Mouse (Mus musculus): ENCODE measurements at regions not wholly inside any gene's neighbourhood (a gene's known extent, or its start where the extent isn't known, plus 50 kb on each side); places are given as distances from the start of the nearest gene placed in this dataset.

DNA sequence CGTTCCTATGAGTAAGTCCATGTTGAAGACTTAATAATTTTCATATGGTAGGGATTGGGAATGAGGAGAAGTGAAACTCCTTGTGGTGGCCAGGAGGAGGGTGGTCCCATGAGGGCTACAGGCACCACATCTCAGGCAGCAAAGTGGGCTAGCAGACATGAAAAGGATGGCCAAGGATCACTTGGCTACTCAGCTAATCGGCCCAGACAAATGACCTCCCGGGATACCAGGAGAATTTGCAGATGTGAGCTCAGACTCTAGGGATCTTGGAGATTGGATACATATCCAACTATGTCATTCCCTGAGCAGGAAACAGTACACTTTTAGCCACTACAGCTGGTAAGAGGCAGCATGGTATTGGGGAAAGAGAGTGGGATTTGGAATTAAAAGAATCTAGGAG lies 174.9 kb downstream of the Inhbb start:
- ChIA-PET CTCF (no interaction called here), POLR2A (interaction anchor here in 1 of 4 experiments (1.4 kb wide), 1 partner anchor 12 kb away, joined by 3 read pairs; no protein-coding TSS in a partner anchor)

DNA sequence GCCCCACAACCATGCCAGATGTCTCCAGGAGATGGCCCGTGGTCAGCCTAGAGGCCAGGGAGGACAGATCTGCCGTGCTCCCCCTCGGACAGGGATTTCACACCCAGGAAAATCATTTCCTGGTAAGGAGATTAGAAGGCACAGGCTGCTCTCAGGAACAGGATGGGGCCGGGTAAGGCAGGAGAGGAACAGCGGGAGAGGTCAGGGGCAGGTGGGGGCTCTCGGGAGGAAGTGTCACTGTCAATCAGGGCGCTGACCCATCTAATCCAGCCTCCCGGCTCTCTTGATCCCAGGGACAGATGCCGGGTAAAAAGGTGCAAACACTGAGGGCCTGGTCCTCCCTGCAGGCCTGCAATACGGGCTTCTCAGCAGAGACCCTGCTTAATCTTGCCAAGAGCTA lies 183.6 kb downstream of the Inhbb start:
- CTCF ChIA-PET, result no interaction called here
- POLR2A ChIA-PET, result no interaction called here

DNA sequence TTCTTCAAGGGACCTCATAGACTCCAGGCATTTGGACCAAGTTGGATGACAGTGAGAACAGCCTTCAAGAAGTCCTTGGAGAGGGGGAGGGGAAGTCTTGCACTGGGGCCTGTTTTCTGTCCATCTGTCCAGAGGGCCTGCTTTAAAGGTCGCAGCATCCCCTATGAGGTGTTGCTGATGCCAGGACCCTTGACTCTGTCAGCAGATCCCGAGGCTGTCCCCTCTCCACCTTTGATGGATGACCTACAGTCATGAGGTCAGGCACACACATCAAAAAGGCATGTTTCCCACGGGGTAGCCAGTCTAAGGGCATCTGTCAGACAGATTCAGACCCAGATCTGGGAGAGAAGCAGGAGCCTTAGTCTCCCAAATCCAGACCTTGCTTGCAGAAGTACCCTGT lies 183.4 kb upstream of the Gli2 start:
- POLR2A ChIA-PET, result no interaction called here
- CTCF ChIA-PET, result no interaction called here

DNA sequence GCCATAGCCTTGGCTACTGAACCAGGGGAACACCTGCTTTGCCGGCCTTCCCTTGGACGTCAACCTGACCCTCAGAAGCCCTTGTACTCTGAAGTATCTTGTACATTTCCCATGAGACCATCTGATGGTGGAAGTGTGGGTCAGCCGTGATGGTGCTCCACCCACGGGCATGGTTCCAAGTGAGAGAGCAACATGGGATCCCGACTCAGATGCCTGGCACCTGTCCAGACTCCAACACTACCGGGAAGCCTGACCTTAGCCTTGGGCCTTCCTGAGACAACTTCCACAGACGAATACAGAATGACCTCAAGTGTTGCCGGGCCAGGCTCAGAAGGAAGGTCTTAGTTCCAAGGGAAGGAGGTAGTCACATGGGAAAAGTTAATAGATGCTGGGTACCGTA lies 181.0 kb upstream of the Gli2 start:
- CTCF ChIA-PET, result no interaction called here
- POLR2A ChIA-PET, result interaction anchor here in 1 of 4 experiments (0.6 kb wide), 1 partner anchor 128 kb away, joined by 3 read pairs; no protein-coding TSS in a partner anchor

DNA sequence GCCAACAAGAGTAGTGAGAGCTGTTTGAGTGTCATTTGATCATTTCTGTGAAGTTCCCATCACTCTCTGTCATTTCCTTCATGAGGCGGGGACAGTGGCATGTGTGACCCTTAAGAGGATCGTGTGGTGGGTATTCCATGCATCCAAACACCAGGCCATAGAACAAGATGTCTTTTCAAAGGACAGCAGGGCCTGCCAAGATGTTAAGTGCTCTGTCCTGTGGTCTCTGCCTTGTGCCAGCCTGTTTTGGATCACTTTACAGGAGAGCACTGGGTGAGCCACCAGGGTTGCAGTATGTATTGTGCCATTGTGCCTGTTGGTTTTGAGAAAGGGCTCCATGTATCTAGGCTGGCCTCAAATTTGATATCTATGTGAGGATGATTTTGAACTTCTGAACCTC lies 173.6 kb upstream of the Gli2 start:
- POLR2A ChIA-PET, result no interaction called here
- CTCF ChIA-PET, result interaction anchor here in 1 of 4 experiments (0.7 kb wide), 1 partner anchor 129 kb away, joined by 3 read pairs; no protein-coding TSS in a partner anchor

DNA sequence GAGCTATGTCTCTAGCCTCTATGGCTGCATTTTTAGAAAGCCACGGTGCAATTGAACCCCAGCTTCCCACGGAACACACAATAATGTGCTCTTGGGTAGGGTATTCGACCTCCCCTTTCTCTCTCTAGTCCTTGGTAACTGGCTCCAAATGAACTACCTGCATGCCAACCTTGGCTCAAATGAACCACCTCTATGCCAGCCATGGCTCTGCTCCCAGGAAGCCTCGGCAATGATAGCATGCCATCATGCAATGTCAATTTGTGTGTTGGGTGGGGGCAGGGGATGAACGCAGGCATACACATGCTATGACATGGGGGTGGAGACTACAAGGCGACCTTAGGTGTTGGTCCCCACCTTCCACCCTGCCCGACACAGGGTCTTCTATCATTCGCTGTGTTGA lies 170.5 kb upstream of the Gli2 start:
- POLR2A ChIA-PET, result no interaction called here
- CTCF ChIA-PET, result interaction anchor here in 1 of 4 experiments (0.7 kb wide), 1 partner anchor 102 kb away, joined by 3 read pairs; no protein-coding TSS in a partner anchor

DNA sequence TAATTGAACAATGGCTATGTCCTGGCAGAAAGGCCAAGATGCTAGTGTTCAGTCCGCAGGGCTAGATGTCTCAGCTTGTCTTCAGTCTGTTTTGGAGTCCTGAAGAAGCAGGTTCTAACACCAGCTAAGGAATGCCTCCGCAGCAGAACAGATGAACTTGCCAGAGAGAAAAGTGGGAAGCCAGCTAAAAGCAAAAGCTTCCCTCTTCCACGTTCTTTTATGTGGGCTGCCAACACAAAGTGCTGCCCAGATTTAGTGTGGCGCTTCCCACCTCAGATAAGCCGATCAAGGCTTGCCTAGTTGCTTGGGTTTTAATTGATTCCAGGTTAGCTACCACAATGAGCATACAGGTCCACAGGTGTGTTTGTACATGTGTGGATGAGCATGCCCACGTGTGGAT lies 168.5 kb upstream of the Gli2 start:
- ChIA-PET CTCF (no interaction called here), POLR2A (interaction anchor here in 1 of 4 experiments (0.7 kb wide), 1 partner anchor 126 kb away, joined by 3 read pairs; no protein-coding TSS in a partner anchor)

DNA sequence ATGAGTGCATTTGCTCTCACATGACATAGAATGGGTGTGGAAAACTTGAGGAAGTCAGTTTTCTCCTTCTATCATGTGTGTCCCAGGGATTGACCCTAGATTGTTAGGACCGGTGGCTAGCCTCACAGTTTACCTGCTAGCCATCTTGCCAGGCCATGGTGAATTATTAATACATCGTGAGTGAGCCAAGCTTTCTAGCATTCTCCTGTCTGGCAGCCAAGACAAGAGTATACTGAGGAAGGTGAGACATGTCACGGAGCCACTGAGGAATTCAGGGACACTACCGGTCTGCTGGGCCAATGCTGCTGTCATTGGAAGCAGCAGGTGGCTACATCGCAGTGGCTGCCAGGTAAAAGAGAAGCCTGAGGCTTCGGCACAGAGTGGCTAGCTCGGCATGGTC lies 167.6 kb upstream of the Gli2 start:
- ChIA-PET POLR2A (interaction anchor here in 1 of 4 experiments (0.5 kb wide), 1 partner anchor 238 kb away, joined by 3 read pairs; no protein-coding TSS in a partner anchor), CTCF (no interaction called here)

DNA sequence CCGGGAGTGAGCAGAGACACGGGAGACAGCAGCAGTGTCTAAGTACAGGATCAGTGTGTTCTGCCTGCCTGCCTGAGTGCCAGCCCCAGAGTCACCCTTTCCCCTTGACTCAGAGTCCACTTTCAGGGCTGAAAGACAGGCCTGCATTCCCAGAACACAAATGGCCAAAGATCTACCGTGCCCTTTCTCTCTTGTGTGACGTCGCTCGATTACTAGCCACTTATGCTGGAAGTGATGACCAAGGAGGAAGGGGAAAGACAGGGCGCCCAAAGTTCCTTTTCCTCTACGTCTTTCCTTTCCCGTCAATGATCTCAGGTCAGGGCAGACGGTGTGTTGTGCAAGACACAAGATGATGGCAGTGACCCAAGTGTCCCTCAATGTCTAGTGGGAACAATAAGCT lies 166.4 kb upstream of the Gli2 start:
- ChIA-PET POLR2A (no interaction called here), CTCF (no interaction called here)

DNA sequence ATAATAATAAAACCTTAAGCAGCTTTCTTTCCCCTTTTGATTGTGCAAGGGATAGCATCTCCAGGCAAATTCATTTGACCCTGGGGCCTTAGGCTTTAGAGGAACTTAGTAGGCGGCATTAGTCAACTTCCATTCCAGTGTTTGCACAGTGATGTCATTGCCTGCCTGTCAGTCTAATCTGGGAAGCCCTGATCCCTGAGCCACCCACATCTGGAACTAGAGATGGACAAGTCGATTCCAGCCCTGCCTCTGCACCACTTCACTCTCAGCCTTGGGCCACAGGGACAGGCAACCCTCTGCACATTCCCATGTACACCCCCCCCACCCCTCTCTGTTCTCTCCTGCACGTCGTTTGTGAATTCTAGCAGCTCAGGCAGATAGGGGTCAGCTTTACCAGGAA lies 164.0 kb upstream of the Gli2 start:
- ChIA-PET CTCF (no interaction called here), POLR2A (interaction anchor here in 1 of 4 experiments (1.6 kb wide), 1 partner anchor 174 kb away, joined by 3 read pairs; no protein-coding TSS in a partner anchor)

DNA sequence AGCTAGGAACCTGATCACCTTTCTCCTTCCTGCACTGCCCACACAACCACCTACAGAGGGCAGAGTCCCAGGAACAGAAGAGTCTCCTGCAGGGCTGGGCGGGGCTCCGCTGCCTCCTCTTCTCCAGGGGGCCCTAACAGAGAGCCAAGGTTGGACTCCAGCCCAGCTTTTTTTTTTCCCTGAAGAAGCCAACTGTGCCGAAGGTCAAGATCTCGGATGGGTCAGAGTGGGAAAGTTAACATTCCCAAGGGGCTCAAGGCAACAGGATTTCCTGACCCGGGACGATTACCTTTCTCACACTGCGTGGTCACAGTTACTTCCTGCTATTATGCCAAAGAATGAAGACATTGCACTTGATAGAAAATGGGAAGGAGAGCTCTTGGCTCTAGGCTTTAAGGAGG lies 156.2 kb upstream of the Gli2 start:
- ChIA-PET CTCF (interaction anchor here in 3 of 4 experiments (0.6 to 1.1 kb wide), 4 partner anchors 56 to 342 kb away, joined by 3 to 8 read pairs (median 3); no protein-coding TSS in a partner anchor), POLR2A (interaction anchor here in 2 of 4 experiments (0.5 to 1.8 kb wide), 2 partner anchors 180 to 698 kb away, joined by 3 to 8 read pairs; no protein-coding TSS in a partner anchor)

DNA sequence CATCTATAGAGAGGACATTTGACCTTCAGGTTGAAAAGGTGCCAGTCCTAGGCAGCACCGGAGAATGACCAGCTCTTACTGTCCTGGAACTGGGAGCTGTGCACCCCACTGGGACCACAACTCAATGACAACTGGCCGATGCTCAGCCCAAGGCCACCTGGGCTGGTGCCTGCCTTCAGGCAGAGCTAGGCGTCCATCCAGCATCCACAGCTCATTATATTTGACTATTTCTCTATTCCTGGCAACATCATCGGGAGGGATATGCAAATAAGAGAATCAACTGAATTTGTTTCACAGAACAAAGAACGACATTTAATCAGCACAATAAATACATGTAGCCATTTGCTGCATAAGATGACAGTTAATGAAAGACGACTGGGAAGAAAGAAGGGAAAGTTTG lies 149.0 kb upstream of the Gli2 start:
- POLR2A ChIA-PET, result interaction anchor here in 1 of 4 experiments (0.6 to 1.2 kb wide), 2 partner anchors 13 to 217 kb away, joined by 3 read pairs; no protein-coding TSS in a partner anchor
- CTCF ChIA-PET, result no interaction called here

DNA sequence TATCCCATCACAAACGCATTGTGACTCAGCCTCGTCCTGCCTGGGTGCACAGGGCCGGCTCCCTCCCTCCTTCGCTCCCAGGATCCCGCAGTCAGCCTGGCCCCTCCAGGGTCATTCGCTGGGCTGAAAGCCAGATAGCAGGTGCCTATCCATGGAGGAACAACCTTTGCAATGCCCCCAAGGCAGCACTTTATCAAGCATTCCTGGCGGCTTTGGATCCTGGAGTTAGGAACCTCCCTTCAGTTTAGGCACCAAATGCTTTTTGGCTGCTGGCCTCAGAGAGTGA lies 143.9 kb upstream of the Gli2 start:
- CTCF ChIA-PET, result interaction anchor here in 2 of 4 experiments (0.6 to 0.7 kb wide), 2 partner anchors 23 to 283 kb away, joined by 3 read pairs; no protein-coding TSS in a partner anchor
- POLR2A ChIA-PET, result interaction anchor here in 2 of 4 experiments (0.7 to 1.2 kb wide), 4 partner anchors 20 to 234 kb away, joined by 3 to 5 read pairs (median 4); no protein-coding TSS in a partner anchor

DNA sequence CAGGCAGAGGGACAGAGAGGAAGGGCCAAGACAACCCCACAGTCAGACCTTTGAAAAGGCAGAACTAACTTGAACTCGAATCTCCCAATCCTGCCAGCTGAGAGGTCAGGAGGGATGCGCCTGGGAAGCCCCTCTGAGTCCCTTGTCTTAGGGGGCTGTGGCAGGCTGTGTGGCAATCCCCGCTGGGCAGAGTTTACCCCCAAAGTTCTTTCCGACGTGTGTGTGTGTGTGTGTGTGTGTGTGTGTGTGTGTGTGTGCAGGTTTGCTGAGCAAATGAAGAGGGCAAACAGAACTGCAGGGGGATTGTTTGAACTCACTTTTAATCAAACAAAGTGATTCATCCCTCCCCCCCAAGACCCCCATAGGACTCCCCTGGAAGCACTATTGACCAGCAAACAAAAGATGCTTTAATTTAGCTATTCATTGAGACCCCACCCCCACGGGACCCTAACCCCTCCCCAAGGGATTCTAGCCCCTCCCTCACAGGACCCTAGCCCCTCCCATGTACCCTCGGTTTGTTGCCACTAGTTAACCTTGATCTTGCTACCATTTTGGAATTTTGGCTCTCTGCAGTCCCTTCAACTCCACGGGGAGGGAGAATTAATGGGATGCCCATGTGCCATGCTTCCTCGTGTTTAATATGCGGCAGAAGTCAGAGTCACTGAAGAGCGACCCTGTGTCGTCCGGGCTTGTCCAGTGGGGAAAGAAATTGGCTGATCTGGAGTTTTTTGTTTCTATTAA lies 143.4 kb upstream of the Gli2 start:
- POLR2A ChIA-PET, result interaction anchor here in 3 of 4 experiments (0.6 to 1.2 kb wide), 6 partner anchors 20 to 738 kb away, joined by 3 to 5 read pairs (median 3); no protein-coding TSS in a partner anchor
- CTCF ChIA-PET, result interaction anchor here in 2 of 4 experiments (0.6 to 0.7 kb wide), 2 partner anchors 23 to 284 kb away, joined by 3 read pairs; no protein-coding TSS in a partner anchor

DNA sequence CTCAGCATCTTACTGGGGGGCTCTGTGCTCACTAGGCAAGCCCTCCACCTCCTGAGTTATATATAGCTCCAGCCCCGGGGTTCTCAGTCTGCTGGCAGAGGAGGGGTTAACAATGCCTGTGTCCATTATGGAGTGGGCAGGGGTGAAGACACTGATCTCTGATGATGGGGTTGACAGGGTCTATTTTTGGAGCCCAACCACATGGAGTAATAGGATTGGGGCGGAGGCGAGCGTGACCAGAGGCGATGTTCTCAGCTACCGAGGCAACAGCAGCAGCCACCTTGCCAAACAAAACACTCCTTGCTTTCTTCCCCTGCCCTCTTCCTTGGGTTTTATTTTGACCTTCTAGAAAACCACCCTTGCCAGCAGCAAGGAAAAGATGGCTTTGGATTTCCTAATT lies 141.1 kb upstream of the Gli2 start:
- ChIA-PET CTCF (no interaction called here), POLR2A (no interaction called here)

DNA sequence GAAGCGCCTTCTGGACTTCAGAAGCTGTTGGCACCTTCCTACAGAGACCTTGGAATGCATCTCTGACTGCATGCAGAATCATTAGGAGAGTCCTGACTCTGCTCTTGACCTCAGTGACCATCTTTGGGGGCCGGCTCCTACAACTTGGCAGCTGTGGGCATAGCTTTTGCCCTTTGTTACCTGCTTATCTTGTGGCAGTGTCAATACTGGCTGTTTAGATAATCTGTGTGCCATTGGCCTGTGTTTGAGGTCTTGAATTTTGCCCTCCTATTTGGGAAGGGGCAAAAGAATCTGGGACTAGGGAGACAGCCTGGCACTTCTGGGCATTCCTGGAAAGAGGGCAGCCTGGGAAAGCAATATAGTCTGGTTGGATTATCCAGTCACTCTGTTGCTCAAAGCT lies 137.8 kb upstream of the Gli2 start:
- ChIA-PET POLR2A (interaction anchor here in 1 of 4 experiments (0.6 to 1.2 kb wide), 3 partner anchors 12 to 322 kb away, joined by 3 to 4 read pairs (median 3); no protein-coding TSS in a partner anchor), CTCF (interaction anchor here in 3 of 4 experiments (0.6 to 0.9 kb wide), 3 partner anchors 71 to 252 kb away, joined by 3 read pairs; no protein-coding TSS in a partner anchor)

DNA sequence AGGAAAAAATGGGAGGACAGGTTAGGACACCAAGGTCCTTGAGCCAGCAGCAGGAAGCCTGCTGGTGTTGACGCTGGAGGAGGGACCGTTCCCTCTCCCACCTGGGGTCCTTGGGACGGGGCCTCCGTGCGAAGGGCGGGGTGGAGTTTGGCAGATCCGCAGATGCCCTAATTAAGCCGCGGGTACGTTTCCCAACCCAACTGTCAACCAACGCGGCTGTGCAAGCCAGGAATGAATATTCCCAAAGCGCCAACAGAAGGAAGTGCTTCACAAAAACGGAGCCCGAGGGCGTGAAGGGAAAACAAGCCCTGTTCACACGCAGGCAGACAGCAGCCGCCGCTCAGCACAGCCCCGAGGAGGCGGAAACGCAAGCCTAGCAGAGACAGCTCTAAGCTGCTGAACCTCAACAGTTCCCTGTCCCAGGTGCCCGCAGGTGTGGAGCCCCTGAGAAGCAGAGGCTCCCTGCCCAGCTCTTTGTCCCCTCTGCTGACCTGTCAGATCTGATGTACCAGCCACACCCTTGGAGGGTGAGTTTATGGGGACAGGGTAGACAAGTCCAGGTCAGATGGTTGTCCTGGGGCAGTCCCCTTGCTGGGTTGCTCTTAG lies 136.1 kb upstream of the Gli2 start:
- POLR2A ChIA-PET, result no interaction called here
- CTCF ChIA-PET, result interaction anchor here in 1 of 4 experiments (0.6 to 0.9 kb wide), 2 partner anchors 103 to 261 kb away, joined by 3 to 4 read pairs; no protein-coding TSS in a partner anchor

DNA sequence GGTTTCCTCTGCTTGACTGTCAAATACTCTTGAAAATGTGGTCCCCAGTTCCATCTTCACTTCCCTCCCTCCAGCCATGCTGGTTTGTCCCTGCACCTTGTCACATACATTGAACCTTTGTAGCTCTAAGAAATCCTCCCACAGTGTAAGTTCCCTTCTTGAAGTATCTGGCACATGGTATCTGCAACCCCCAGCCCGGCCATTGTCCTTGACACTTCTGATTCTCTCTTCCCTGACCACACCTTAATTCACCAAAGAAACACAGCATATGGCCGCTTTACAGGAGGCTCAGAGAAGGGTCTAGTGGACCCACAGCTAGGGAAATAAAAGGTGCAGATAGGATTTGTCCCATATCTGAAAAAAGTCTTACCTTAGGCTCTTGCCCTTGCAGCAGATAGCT lies 133.9 kb upstream of the Gli2 start:
- ChIA-PET POLR2A (interaction anchor here in 1 of 4 experiments (0.7 kb wide), 1 partner anchor 8 kb away, joined by 3 read pairs; no protein-coding TSS in a partner anchor), CTCF (no interaction called here)

DNA sequence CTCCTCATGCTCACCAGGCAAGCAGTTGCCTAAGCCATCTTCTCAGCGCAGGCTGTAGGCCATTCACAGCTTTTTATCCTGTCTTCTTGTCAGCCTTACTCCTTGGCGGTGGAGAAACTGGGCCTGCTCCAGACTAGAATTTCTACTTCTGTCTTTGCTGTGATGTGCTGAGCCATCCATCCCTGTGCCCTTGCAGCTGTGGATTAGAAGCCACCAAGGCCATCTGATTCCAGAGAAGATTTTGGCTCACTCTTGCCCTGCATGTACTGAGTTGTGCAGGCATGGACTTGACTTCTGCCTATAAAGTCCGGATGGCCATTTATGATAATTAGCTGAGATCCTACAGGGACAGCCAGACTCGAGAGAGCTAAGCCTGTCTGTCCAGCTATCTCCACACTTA lies 133.4 kb upstream of the Gli2 start:
- CTCF ChIA-PET, result no interaction called here
- POLR2A ChIA-PET, result interaction anchor here in 1 of 4 experiments (0.7 kb wide), 1 partner anchor 9 kb away, joined by 3 read pairs; no protein-coding TSS in a partner anchor
